8 mouse cellular contexts compared by ENCODE assay signal in the genomic region with DNA sequence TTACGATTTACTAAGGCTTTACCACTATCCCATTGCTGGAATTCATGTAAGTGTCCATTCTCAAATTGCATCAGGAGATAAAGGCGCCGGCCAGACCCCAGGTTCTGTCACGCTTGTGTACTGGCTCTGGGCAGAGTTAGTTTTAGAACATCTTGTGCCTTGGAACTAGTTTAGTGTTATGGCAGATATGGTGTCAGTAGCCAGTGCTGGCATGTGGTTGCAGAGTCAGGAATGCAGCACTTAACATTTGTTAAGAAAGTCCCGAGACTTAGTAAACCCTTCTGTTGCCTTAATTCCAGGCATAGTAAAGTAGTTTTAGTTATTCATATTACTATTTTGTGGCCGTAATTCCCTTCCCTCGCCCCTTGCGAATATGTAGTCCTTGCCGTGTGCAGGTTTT. TPM values are rescaled to one million over a fixed set of nuclear protein-coding genes. Genes with fewer than 3 reads are reported as not detected.
DNase-seq lines count a peak whose midpoint lies in the region; ATAC-seq and TF ChIP-seq lines count a peak whose summit lies in the region.

No protein-coding gene starts in this region.

- H3K4me1 ChIP-seq in E14TG2a.4 (replicated peaks; ENCODE audit: low read depth, low read length): peaks cover 36% of the 10 kb centered on the region
- peaks cover 18% of the 10 kb centered on the region for H3K4me1 ChIP-seq in limb, embryonic 15.5 days

- no peak for TF ChIP-seq CTCF in E14TG2a.4 (conservative IDR thresholded peaks at IDR 0.05; ENCODE audit: low read length)

- no peaks in the 10 kb centered on the region for H3K27me3 ChIP-seq in E14TG2a.4 (ENCODE audit: insufficient read depth, low read length)
- H3K27me3 ChIP-seq in limb, embryonic 15.5 days: no peaks in the 10 kb centered on the region

- ATAC-seq in limb, embryonic 15.5 days (ENCODE audit: insufficient number of reproducible peaks, low FRiP score, low TSS enrichment, low read depth): no peak

- H3K4me3 ChIP-seq in E14TG2a.4 (replicated peaks; ENCODE audit: low read length): peak overlapping the region; percentile 97
- peak overlapping the region; percentile 87 for H3K4me3 ChIP-seq in limb, embryonic 15.5 days

- H3K27ac ChIP-seq in limb, embryonic 15.5 days: no peak overlapping the region

- WGBS in limb, embryonic 15.5 days: 65% methylated on average over 9 of the region's 9 CpGs

- H3K9me3 ChIP-seq in E14TG2a.4 (ENCODE audit: low read length): no peaks in the 10 kb centered on the region
- H3K9me3 ChIP-seq in limb, embryonic 15.5 days: no peaks in the 10 kb centered on the region

- H3K4me2 ChIP-seq in limb, embryonic 15.5 days: peak overlapping the region; percentile 91; the same call in 1 of the 2 replicates

- DNase-seq in adrenal gland, postnatal 14 days: peak; percentile 14
- no peak for DNase-seq in adrenal gland, adult 2 months
- peak; percentile 36 to 52 for DNase-seq in heart, adult 9 months (ENCODE audit: low spot score in 2 of 2)
- DNase-seq in thymus, postnatal 4 days: no peak
- DNase-seq in thymus, postnatal 25 days: no peak
- DNase-seq in frontal cortex, postnatal 14 days (ENCODE audit: low spot score in 2 of 2): no peak

- H3K9ac ChIP-seq in limb, embryonic 15.5 days: no peak overlapping the region

- peaks cover 21% of the 10 kb centered on the region for H3K36me3 ChIP-seq in E14TG2a.4 (ENCODE audit: insufficient read depth, low read length)
- H3K36me3 ChIP-seq in limb, embryonic 15.5 days: no peaks in the 10 kb centered on the region

RNA-seq across cellular contexts. Expression of a gene that starts 1.7 kb away (rescaled TPM):
- 55.5 and 66.5 TPM in 2 replicates for total RNA-seq in adrenal gland, postnatal 14 days (2021)
- total RNA-seq in adrenal gland, adult 2 months (2021): 10 to 100 TPM; 59.4 to 76.1 TPM
- 58.1 and 65.7 TPM in 2 replicates for polyA plus RNA-seq in adrenal gland, adult 2 months (2012; rRNA removed)
- 30.0 and 30.8 TPM in 2 replicates for polyA plus RNA-seq in limb, embryonic 15.5 days (2015; fragmentation: Nextera tagmentation; extraction: Ambion mirVana)

Comparison
In these comparisons a context has a peak if more than half of its experiments do, and no peak if none do; other contexts are left out.
1. DNase-seq: peak in adrenal gland, postnatal 14 days (single experiment) and heart, adult 9 months (2 of 2); none in adrenal gland, adult 2 months (single experiment), thymus, postnatal 4 days (single experiment), thymus, postnatal 25 days (single experiment) and frontal cortex, postnatal 14 days (0 of 2).